Mouse (Mus musculus): Measurements from ENCODE around the gene Rad23a.

- no peak for TF ChIP-seq CTCF (IDR thresholded peaks at IDR 0.05; ENCODE audit: extremely low read depth, insufficient read length, insufficient replicate concordance, low read depth, low read length)
- TF ChIP-seq POLR2A (IDR thresholded peaks at IDR 0.05; ENCODE audit: low read depth, low read length): no peak
Measured at GRCm38 (mm10) chr8:84822723-84823122, 17.7 kb downstream of the Rad23a start, which contains the start of gene Dand5.
